Mouse (Mus musculus) A20 (cell line): Measurements from ENCODE around the gene Gpr146.
"Not testable (repeated sequence)": the region's sequence is repeated elsewhere in the genome, so short reads cannot be mapped to it uniquely, and the experiment has no call there.

Source experiments
- DNase-seq: peaks from one replicate; pipeline ENCODE4 v3.0.0-alpha.2; 2011; ENCODE audit warnings: low read depth, low spot score

Gene Gpr146

GRCm38 (mm10) chr5:139377468-139378270 lies at the start of gene Gpr146:
TSS of gene Gpr146 (plus strand) at chr5:139377697.
- no peak for DNase-seq

DNA sequence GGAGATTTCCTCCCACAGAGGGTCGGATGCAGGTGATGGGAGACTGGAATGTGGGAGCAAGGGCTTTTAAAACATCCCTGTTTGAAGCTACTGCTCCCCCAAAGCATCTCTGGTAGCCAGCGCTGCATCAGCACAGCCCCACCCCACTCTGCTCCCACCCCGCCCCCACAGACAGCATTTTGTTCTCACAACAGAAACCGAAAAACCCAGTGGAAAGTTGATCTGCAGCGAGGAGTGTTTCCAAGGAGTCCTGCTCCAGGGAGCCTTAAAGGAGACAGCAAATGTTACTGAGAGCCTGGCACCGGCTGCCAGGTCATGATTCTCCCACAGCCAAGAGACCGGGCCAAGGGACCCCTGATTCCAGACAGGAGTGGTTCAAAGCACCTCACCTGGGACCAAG lies 46.7 kb upstream of the Gpr146 start:
- no peak for DNase-seq

DNA sequence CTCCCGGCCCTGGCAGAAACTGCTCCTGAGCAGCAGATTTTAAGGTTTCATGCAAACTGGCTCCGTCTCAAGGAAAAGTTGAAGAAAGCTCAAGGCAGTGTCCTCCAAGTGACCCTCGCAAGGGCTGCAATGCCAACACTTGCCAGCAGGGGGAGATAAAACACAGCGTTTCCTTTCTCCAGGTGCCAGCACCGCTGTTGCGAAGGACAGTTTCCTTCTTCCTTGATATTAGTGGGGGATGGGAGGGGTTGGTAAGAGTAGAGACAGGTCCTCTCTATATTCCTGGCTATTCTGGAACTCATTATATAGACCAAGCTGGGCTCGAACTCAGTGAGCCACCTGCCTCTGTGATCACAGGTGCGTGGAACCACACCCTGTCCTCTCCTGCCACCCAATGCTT lies 45.8 kb upstream of the Gpr146 start:
- DNase-seq, result peak; percentile 64

- DNase-seq, result no peak
These were observed 44.8 kb upstream of the Gpr146 start for GRCm38 (mm10) chr5:139332590-139333272.

DNA sequence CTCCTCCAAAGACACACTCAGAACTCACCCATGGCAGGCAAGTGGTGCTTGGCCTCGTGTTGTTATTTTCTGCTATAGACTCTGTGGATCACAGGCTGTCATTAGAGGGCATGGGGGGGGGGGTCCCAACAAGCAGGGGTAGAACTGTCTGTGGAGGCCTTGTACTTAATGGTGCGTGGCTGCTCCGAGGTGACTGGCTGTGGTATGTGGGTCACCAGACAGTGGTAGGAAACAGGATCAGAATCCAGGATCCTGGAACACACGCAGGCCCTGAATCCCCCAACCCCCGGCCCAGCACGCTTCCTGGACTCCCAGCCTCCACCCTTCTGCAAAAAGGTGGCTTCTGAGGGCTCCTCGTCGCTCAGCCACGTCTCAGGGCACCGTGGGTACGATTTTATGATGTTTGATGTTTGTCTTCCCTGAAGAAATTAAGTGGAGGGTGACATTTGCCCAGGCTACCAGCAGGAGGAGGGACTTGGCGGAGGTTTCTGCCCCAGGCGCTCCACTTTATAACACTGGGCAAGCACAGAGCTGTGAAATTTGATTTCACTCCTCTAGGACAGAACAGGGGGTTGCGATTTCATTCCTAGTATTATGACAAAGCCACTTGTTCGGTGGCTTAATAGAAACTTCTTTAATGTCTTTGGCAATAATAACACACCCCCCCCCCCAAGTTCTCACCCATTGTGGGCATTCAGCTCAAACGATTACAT lies 44.0 kb upstream of the Gpr146 start:
- no peak for DNase-seq

DNA sequence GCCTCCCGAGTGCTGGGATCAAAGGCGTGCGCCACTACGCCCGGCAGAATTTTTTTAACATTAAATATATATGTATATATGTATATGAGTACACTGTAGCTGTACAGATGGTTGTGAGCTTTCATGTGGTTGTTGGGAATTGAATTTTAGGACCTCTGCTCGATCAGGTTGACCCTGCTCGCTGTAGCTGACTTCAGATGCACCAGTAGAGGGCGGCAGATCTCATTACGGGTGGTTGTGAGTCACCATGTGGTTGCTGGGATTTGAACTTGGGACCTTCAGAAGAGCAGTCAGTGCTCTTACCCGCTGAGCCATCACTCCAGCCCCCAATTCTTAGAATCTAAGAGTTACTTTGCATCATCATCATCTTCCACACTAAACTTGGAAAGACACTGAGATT lies 43.1 kb upstream of the Gpr146 start:
- not testable (repeated sequence) for DNase-seq

DNA sequence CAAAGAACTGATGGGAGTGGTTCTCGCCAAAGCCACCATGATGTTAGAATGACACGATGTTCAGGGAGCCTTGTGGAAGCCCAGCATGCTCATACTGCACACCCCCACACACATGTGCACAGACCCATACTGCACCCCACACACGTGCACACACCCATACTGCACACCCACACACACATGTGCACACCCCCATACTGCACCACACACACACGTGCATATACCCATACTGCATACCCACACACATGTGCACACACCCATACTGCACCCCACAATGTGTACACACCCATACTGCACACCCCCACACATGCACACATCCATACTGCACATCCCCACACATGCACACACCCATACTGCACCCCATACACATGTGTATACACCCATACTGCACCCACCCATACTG lies 41.9 kb upstream of the Gpr146 start:
- DNase-seq, result no peak

GRCm38 (mm10) chr5:139337826-139338370 lies 39.6 kb upstream of the Gpr146 start:
- no peak for DNase-seq

GRCm38 (mm10) chr5:139338403-139338802 lies 39.1 kb upstream of the Gpr146 start:
- no peak for DNase-seq

- DNase-seq, result no peak
These were observed 38.6 kb upstream of the Gpr146 start for GRCm38 (mm10) chr5:139338891-139339290.

GRCm38 (mm10) chr5:139344021-139344686 lies 33.3 kb upstream of the Gpr146 start:
- peak; percentile 89 for DNase-seq

DNA sequence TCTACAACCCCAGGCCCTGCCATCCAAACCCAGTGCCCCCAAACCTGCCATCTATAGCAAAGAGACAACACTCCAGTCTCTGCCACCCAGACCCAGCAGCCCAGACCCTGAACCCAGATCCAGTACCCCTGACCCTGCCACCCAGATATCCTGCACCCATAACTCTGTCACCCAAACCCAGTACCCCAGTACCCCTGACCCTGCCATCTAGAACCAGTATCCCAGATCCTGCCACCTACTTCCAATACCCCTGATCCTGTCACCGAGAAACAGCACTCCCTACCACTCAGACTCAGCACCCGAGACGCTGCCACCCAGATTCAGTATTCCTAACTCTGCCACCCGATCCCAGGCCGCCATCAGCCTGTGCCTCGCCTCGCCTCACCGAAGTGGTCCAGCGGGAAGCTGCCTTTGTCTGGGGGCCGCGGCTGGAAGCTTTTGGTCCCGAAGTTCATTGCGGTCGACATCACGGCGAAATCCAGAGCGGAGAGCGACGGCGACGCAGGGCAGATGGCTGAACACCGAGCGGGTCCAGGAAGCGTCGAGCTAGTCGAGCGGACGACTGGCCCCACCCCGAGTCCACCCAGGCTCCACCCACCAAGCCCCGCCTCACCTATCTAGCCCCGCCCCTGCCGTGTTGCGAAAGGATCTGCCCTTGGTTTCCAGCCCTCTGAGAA lies 32.7 kb upstream of the Gpr146 start:
- DNase-seq, result peak; percentile 95

- DNase-seq, result no peak
These were observed 32.2 kb upstream of the Gpr146 start for GRCm38 (mm10) chr5:139345364-139345714.

DNA sequence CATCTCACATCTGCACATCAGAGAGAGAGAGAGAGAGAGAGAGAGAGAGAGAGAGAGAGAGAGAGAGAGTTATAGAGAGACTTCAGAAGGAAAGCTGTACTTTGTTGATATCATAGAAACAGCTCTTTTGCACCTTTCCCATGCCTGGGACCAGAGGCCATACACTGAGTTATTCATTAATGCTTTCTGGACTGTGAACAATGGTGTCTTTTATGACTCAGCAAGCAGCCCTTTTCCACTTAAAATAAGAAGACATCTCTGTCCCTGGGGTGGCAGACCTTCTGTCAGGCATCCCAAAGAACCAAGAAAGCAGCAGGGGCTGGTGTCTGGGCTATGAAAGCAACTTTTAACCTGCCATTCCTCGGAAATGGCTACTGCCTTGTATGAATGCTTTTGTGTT lies 30.3 kb upstream of the Gpr146 start:
- DNase-seq, result no peak

DNA sequence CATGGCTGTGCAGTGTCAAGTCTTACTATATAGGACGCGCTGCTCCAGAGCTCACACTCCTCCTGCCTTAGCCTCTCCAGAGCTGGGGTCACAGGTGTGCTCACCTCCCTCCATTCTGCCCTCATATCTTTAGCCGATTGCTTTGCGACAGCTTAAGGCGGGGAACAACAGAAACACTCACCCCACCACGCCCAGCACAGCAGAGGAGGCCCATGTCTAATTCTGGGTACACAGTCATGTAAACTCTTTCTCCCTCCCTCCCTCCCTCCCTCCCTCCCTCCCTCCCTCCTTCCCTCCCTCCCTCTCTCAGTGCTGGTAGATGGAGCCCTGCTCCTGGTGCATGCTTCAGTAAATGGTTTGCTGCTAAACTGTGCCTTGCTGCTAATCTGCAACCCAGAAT lies 27.8 kb upstream of the Gpr146 start:
- DNase-seq, result no peak

GRCm38 (mm10) chr5:139351134-139351533 lies 26.4 kb upstream of the Gpr146 start, which contains the start of gene Cox19:
TSS of gene Cox19 (minus strand) at chr5:139351418.
- no peak for DNase-seq

DNA sequence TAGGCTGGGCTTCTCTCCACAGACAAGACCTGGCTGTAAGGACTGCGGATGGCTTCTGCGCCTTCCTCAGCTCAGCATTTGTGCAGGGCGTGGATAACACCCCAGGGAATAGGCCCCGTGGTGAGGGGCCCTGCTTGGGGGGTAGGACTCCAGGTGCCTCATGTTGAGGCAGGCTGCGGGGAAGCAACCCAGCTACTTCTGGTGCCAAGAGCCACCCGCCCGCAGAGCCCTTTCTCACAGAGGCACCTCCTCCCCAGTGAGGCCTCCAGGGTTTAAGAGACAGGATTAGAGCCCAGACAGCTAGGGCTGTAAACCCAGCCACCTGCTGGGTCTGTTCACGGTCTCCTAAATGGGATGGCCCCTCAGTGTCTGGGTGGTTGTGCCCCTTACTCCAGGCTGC lies 25.9 kb upstream of the Gpr146 start:
- DNase-seq, result no peak

DNA sequence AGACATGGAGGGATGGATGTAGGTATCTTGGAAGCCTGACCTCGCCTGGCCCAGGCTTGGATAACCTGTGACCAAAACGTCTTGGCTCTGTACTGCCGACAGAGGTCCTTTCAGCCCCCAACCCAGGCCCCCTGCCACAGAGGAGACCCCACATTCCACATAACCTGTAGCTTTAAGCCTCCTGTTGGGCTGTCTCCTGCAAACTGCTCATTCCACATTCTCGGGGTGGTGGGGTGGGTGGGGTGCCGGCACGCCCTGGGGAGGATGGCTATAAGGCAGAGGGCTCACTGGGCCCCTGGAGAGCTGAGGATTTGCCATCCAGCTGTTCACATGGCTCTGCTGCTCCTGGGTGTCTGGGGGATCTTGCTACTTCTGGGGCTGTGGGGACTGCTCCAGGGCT lies 25.2 kb upstream of the Gpr146 start, which contains the start of gene Cyp2w1:
Gene Cyp2w1, plus strand, starts transcription at position 301 of the 400 bp plus-strand sequence.
- DNase-seq, result no peak

GRCm38 (mm10) chr5:139353496-139353895 lies 24.0 kb upstream of the Gpr146 start:
- DNase-seq, result peak; percentile 74

- no peak for DNase-seq
These were observed 23.6 kb upstream of the Gpr146 start for GRCm38 (mm10) chr5:139353946-139354345.

GRCm38 (mm10) chr5:139355235-139355772 lies 22.2 kb upstream of the Gpr146 start:
- DNase-seq, result peak; percentile 62
